Mouse (Mus musculus) stomach, postnatal 0 days (tissue): ENCODE measurements at regions not wholly inside any gene's neighbourhood (a gene's known extent, or its start where the extent isn't known, plus 50 kb on each side); places are given as distances from the start of the nearest gene placed in this dataset.

Source experiments
- ATAC-seq: fragments of 200-750 bp; cut with Nextera tagmentation; 2 replicates; pipeline ENCODE4 v1.8.0; 2017; ENCODE audit not compliant: low FRiP score, low TSS enrichment
- DNase-seq: peaks from one replicate; pipeline ENCODE4 v3.0.0-alpha.2; 2016; ENCODE audit warnings: low spot score
- H3K27ac ChIP-seq: fragments of 300-500 bp; sonication (generic); replicated peaks from 2 replicates; pipeline ENCODE4 v1.5.1; 2014; ENCODE audit warnings: mild to moderate bottlenecking, control low read depth
- H3K27me3 ChIP-seq: fragments of 300-500 bp; sonication (generic); 2 replicates; pipeline ENCODE4 v1.6.1; 2014; ENCODE audit warnings: low read length; ENCODE audit not compliant: control insufficient read depth, insufficient read depth
- H3K36me3 ChIP-seq: fragments of 300-500 bp; sonication (generic); 2 replicates; pipeline ENCODE4 v1.6.1; 2014; ENCODE audit warnings: low read length, mixed read lengths; ENCODE audit not compliant: control insufficient read depth, insufficient read depth
- H3K4me1 ChIP-seq: fragments of 300-500 bp; sonication (generic); replicated peaks from 2 replicates; pipeline ENCODE4 v1.6.1; 2014; ENCODE audit warnings: antibody characterized with exemption; ENCODE audit not compliant: control insufficient read depth, insufficient read depth
- H3K4me2 ChIP-seq: fragments of 300-500 bp; sonication (generic); replicated peaks from 2 replicates; pipeline ENCODE4 v1.6.1; 2014; ENCODE audit warnings: low read depth, mild to moderate bottlenecking, control low read depth, moderate library complexity
- H3K4me3 ChIP-seq: fragments of 300-500 bp; sonication (generic); 2 replicates; pipeline ENCODE4 v1.5.1; 2014; ENCODE audit warnings: low read depth, low read length, control low read depth
- H3K9ac ChIP-seq: fragments of 300-500 bp; sonication (generic); 2 replicates; pipeline ENCODE4 v1.6.1; 2014; ENCODE audit warnings: mild to moderate bottlenecking, low read length, control low read depth, mixed read lengths
- H3K9me3 ChIP-seq: fragments of 300-500 bp; sonication (generic); 2 replicates; pipeline ENCODE4 v1.6.1; 2016; ENCODE audit warnings: low read length; ENCODE audit not compliant: control insufficient read depth
- CTCF ChIP-seq: IDR thresholded peaks from 2 replicates; pipeline ENCODE4 v1.5.1; 2016; ENCODE audit warnings: antibody characterized with exemption, low read depth, mild to moderate bottlenecking, moderate library complexity
- EP300 ChIP-seq: optimal IDR thresholded peaks from 2 replicates; pipeline ENCODE3; 2016; ENCODE audit warnings: antibody characterized with exemption
- WGBS: fragments of 180-500 bp; shearing (Covaris S2); extraction: QIAGEN DNeasy Blood & Tissue Kit; methylation state at CpG from one replicate; pipeline ENCODE4 v1.1.7; 2014; 5-methylcytosine and 5-hydroxymethylcytosine counted together

- ATAC-seq (no peak), DNase-seq (no peak)
- Histone ChIP-seq H3K36me3 (no peaks in the 10 kb centered on the region), H3K4me3 (no peak overlapping the region), H3K4me2 (peak overlapping the region; percentile 11; the same call in 1 of the 2 replicates), H3K4me1 (no peaks in the 10 kb centered on the region), H3K27me3 (no peaks in the 10 kb centered on the region), H3K9ac (no peak overlapping the region), H3K9me3 (no peaks in the 10 kb centered on the region), H3K27ac (no peak overlapping the region)
- WGBS, result 9% methylated on average over 8 of the region's 8 CpGs
- no peak for TF ChIP-seq EP300
- TF ChIP-seq CTCF, result peak; percentile 35; the same call in 1 of the 2 replicates
These were observed 223.6 kb downstream of the Prdm2 start for GRCm38 (mm10) chr4:142989175-142989574.

DNA sequence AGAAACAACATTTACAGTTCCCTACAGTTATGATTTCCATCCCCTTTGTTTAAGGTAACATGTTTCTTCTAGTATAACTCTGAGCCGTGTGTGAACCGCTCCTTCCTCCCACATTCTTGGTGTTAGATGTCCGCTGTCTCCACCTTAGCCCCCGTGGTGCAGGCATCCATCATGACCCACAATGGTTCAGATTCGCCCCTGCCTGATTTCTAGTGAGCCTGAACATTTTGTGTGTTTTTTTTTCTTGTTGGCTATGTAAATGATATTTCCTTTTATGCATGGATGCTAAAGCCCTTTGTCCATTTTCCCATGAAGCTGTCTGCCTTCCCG lies 229.5 kb downstream of the Prdm2 start:
- Histone ChIP-seq H3K4me2 (no peak overlapping the region), H3K27ac (no peak overlapping the region), H3K36me3 (no peaks in the 10 kb centered on the region), H3K9me3 (no peaks in the 10 kb centered on the region), H3K4me3 (no peak overlapping the region), H3K9ac (no peak overlapping the region), H3K27me3 (no peaks in the 10 kb centered on the region), H3K4me1 (no peaks in the 10 kb centered on the region)
- TF ChIP-seq CTCF (no peak), EP300 (no peak)
- ATAC-seq (no peak), DNase-seq (no peak)
- 44% methylated on average over 6 of the region's 6 CpGs for WGBS

- Histone ChIP-seq H3K4me2 (no peak overlapping the region), H3K36me3 (no peaks in the 10 kb centered on the region), H3K27me3 (no peaks in the 10 kb centered on the region), H3K4me3 (no peak overlapping the region), H3K9me3 (no peaks in the 10 kb centered on the region), H3K27ac (no peak overlapping the region), H3K9ac (no peak overlapping the region), H3K4me1 (no peaks in the 10 kb centered on the region)
- no peak for ATAC-seq
- TF ChIP-seq CTCF (no peak), EP300 (no peak)
- DNase-seq, result no peak
- WGBS, result 53% methylated on average over 8 of the region's 8 CpGs
These were observed 230.1 kb downstream of the Prdm2 start for GRCm38 (mm10) chr4:142982585-142983294.

DNA sequence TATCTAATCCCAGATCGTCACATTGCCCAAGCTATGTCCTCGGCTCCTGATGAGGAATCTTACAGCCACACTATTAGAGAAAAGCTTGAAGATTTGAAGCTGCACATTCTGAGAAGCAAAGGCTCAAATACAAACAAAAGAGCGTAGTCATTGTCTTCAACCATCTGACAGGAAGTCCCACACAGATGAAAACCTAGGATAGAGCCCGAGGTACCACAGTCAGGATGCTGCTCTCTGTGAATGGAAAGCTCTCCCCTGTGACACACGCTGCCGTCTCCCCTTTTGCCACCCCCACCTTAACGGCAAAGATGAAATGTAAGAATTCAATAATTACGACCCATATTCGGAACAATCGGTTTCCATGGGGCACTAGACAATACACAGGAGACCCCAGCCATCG lies 237.2 kb downstream of the Prdm2 start:
- ATAC-seq (no peak), DNase-seq (no peak)
- WGBS, result 76% methylated on average over 11 of the region's 11 CpGs
- Histone ChIP-seq H3K4me1 (no peaks in the 10 kb centered on the region), H3K36me3 (no peaks in the 10 kb centered on the region), H3K27me3 (no peaks in the 10 kb centered on the region), H3K4me2 (no peak overlapping the region), H3K4me3 (no peak overlapping the region), H3K27ac (no peak overlapping the region), H3K9ac (no peak overlapping the region), H3K9me3 (no peaks in the 10 kb centered on the region)
- TF ChIP-seq EP300 (no peak), CTCF (no peak)

DNA sequence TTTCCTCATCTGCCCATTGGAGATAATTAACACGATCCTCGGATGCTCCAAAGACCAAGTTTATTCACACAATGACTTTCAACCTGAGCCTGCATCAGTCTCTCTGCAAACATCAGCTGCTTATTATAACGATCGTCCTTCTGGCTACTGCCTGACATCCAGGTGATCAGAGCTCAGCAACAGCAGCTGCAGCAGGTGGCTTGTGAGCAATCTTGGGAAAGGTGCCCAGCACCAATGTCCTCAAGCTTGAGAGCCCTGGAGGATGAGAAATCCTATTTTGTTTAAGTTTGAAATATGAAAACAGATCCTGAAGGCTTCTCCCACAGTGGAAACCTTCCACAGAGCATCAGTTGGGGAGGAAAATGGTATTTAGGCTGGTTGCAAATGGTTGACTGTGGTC lies 242.8 kb downstream of the Prdm2 start:
- 60% methylated on average over 4 of the region's 4 CpGs for WGBS
- Histone ChIP-seq H3K36me3 (no peaks in the 10 kb centered on the region), H3K27me3 (no peaks in the 10 kb centered on the region), H3K4me1 (no peaks in the 10 kb centered on the region), H3K4me2 (no peak overlapping the region), H3K9ac (no peak overlapping the region), H3K27ac (no peak overlapping the region), H3K4me3 (no peak overlapping the region), H3K9me3 (no peaks in the 10 kb centered on the region)
- DNase-seq (no peak), ATAC-seq (no peak)
- TF ChIP-seq EP300 (no peak), CTCF (no peak)

- 94% methylated on average over 2 of the region's 2 CpGs for WGBS
These were observed 245.2 kb downstream of the Prdm2 start for GRCm38 (mm10) chr4:142967604-142968003.

More at GRCm38 (mm10) chr4:142967604-142968003, 245.2 kb downstream of the Prdm2 start:
- no peak overlapping the region for H3K9ac ChIP-seq
- no peak overlapping the region for H3K4me3 ChIP-seq
- H3K27ac ChIP-seq, result no peak overlapping the region
- H3K36me3 ChIP-seq, result no peaks in the 10 kb centered on the region
- peak; percentile 23; the same call in 1 of the 2 replicates for TF ChIP-seq CTCF
- no peak for TF ChIP-seq EP300
- H3K4me1 ChIP-seq, result no peaks in the 10 kb centered on the region
- H3K4me2 ChIP-seq, result no peak overlapping the region
- H3K9me3 ChIP-seq, result no peaks in the 10 kb centered on the region
- H3K27me3 ChIP-seq, result no peaks in the 10 kb centered on the region
- ATAC-seq (no peak), DNase-seq (no peak)
